Mouse (Mus musculus) CD4-positive, CD25-positive, alpha-beta regulatory T cell, adult 2 months (primary cell): Measurements from ENCODE around the gene Haspin.

Experiments used
- DNase-seq: peaks from one replicate; pipeline ENCODE4 v3.0.0-alpha.2; 2012; ENCODE audit warnings: low read depth, low spot score

Gene Haspin

GRCm38 (mm10) chr11:73090826-73091225 lies 47.3 kb downstream of the Haspin start:
- no peak for DNase-seq

GRCm38 (mm10) chr11:73090283-73090682 lies 47.8 kb downstream of the Haspin start, which contains the start of gene Itgae:
Itgae (plus strand) TSS chr11:73090583.
- DNase-seq = peak; percentile 36

GRCm38 (mm10) chr11:73087700-73088480 lies 50.2 kb downstream of the Haspin start:
- no peak for DNase-seq
